In the genomic region with DNA sequence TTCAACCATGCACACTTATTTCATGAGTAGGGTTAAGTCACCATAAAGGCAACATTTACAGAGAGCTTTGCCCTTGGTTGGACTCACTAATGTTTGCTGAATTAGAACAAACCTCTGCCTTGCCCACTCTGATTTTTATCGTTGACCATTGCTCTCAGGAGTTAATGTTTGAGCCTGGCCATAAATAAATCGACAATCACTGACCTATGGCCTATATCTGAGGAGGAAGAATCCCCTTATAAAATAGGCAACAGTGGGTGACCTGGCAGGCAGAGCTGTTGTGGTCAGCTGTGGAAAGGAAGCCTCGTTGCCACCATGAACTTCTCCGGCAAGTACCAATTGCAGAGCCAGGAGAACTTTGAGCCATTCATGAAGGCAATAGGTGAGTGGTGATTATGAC, we compare ENCODE assay signal across 20 mouse cellular contexts. TPM values are rescaled to one million over a fixed set of nuclear protein-coding genes. Genes with fewer than 3 reads are reported as not detected.
DNase-seq lines count a peak whose midpoint lies in the region; ATAC-seq and TF ChIP-seq lines count a peak whose summit lies in the region.
"Had no signal": no experiment of that assay in that cellular context is flagged by ENCODE, and none has a peak within 500 bp of the region (broad histone marks: within the 10 kb centered on the region; RNA-seq: fewer than 3 reads in every experiment).

A gene (plus strand): TSS at position 216 of the 400 bp plus-strand sequence.

- no peak for TF ChIP-seq POLR2A in lung, adult 2 months (IDR thresholded peaks at IDR 0.05; ENCODE audit: borderline replicate concordance, extremely low read depth, low read depth, low read length)
- peak; percentile 80; the same call in 1 of the 2 replicates for TF ChIP-seq POLR2A in small intestine, adult 2 months (IDR thresholded peaks at IDR 0.05; ENCODE audit: low read depth, low read length)

- H3K4me1 ChIP-seq in lung, adult 2 months (ENCODE audit: control insufficient read depth, insufficient read depth, low read length) = no peaks in the 10 kb centered on the region
- no peaks in the 10 kb centered on the region for H3K4me1 ChIP-seq in liver, embryonic 11.5 days (replicated peaks; ENCODE audit: control insufficient read depth, insufficient read depth, low read length)
- peaks cover 5% of the 10 kb centered on the region; the same call in 1 of the 2 replicates for H3K4me1 ChIP-seq in small intestine, adult 2 months (ENCODE audit: control insufficient read depth, insufficient read depth, insufficient read length, low read length)
- H3K4me1 ChIP-seq in hindbrain, embryonic 12.5 days = no peaks in the 10 kb centered on the region
- H3K4me1 ChIP-seq: neural tube, embryonic 15.5 days had no signal

- no peak for TF ChIP-seq CTCF in lung, adult 2 months (IDR thresholded peaks at IDR 0.05; ENCODE audit: insufficient read depth, low read length)
- no peak for TF ChIP-seq CTCF in small intestine, adult 2 months (IDR thresholded peaks at IDR 0.05; ENCODE audit: extremely low read depth, insufficient read length, insufficient replicate concordance, low read depth, low read length)

- 0 out of 2 replicates have a peak within 1 kb of the TSS, but pooled peaks have one; percentile 8 for H3K4me2 ChIP-seq in liver, embryonic 11.5 days
- H3K4me2 ChIP-seq in hindbrain, embryonic 12.5 days (replicated peaks) = no peak within 1 kb of the TSS
- H3K4me2 ChIP-seq: neural tube, embryonic 15.5 days had no signal

- H3K4me3 ChIP-seq in lung, adult 2 months (replicated peaks; ENCODE audit: extremely low read depth, low read depth, low read length) = no peak within 1 kb of the TSS
- no peak within 1 kb of the TSS for H3K4me3 ChIP-seq in liver, embryonic 11.5 days (ENCODE audit: low read depth, low read length)
- peak within 1 kb of the TSS; percentile 58 for H3K4me3 ChIP-seq in small intestine, adult 2 months (ENCODE audit: low read depth, low read length)
- no peak within 1 kb of the TSS for H3K4me3 ChIP-seq in hindbrain, embryonic 12.5 days
- H3K4me3 ChIP-seq: embryonic facial prominence, embryonic 10.5 days; heart, embryonic 15.5 days; neural tube, embryonic 15.5 days had no signal

- WGBS in lung, adult 2 months = 72% methylated on average over 4 of the region's 4 CpGs
- 76% methylated on average over 4 of the region's 4 CpGs for WGBS in liver, embryonic 11.5 days
- WGBS in small intestine, adult 2 months = 23% methylated on average over 4 of the region's 4 CpGs
- WGBS in hindbrain, embryonic 12.5 days = 87% methylated on average over 4 of the region's 4 CpGs

- H3K9ac ChIP-seq in liver, embryonic 11.5 days (ENCODE audit: low read depth, low read length) = no peak within 1 kb of the TSS
- H3K9ac ChIP-seq in hindbrain, embryonic 12.5 days = no peak within 1 kb of the TSS
- H3K9ac ChIP-seq: heart, embryonic 15.5 days; neural tube, embryonic 15.5 days had no signal

- no peaks in the 10 kb centered on the region for H3K27me3 ChIP-seq in liver, embryonic 11.5 days (replicated peaks; ENCODE audit: control insufficient read depth, insufficient read depth, low read length)
- no peaks in the 10 kb centered on the region for H3K27me3 ChIP-seq in small intestine, adult 2 months (ENCODE audit: control insufficient read depth, insufficient read depth, low read length)
- no peaks in the 10 kb centered on the region for H3K27me3 ChIP-seq in hindbrain, embryonic 12.5 days
- H3K27me3 ChIP-seq: heart, embryonic 15.5 days; neural tube, embryonic 15.5 days had no signal

- H3K9me3 ChIP-seq in liver, embryonic 11.5 days (ENCODE audit: control insufficient read depth, low read length) = no peaks in the 10 kb centered on the region
- H3K9me3 ChIP-seq in hindbrain, embryonic 12.5 days (replicated peaks) = no peaks in the 10 kb centered on the region
- H3K9me3 ChIP-seq: embryonic facial prominence, embryonic 10.5 days; heart, embryonic 15.5 days; neural tube, embryonic 15.5 days had no signal

- ATAC-seq in liver, embryonic 11.5 days (replicated peaks; ENCODE audit: low FRiP score) = no peak
- no peak for ATAC-seq in hindbrain, embryonic 12.5 days (ENCODE audit: low FRiP score)
- ATAC-seq: forebrain, embryonic 14.5 days; midbrain, embryonic 16.5 days had no signal

- no peak for DNase-seq in lung, adult 2 months
- no peak for DNase-seq in lung, postnatal 14 days
- no peak for DNase-seq in liver, embryonic 11.5 days (ENCODE audit: low spot score)
- DNase-seq in thymus, postnatal 25 days = no peak
- DNase-seq in cerebellum, postnatal 10 days = no peak
- DNase-seq: adrenal gland, adult 8-10 months; cerebellum, adult 18-20 months; gastrocnemius, postnatal 14 days; lung, adult 18-20 months; lung, postnatal 36 days; right cerebral cortex, postnatal 14 days; thymus, postnatal 14 days had no signal

- no peak within 1 kb of the TSS for H3K27ac ChIP-seq in liver, embryonic 11.5 days (ENCODE audit: low read depth, low read length)
- H3K27ac ChIP-seq in small intestine, adult 2 months (ENCODE audit: insufficient read depth, low read depth, low read length) = peak within 1 kb of the TSS; percentile 98
- H3K27ac ChIP-seq in hindbrain, embryonic 12.5 days = no peak within 1 kb of the TSS
- H3K27ac ChIP-seq: embryonic facial prominence, embryonic 10.5 days; heart, embryonic 15.5 days; neural tube, embryonic 15.5 days had no signal

- no peaks in the 10 kb centered on the region for H3K36me3 ChIP-seq in liver, embryonic 11.5 days (ENCODE audit: control insufficient read depth, insufficient read depth, low read length)
- peaks cover 19% of the 10 kb centered on the region for H3K36me3 ChIP-seq in small intestine, adult 2 months (ENCODE audit: control insufficient read depth, insufficient read depth, low read length)
- no peaks in the 10 kb centered on the region for H3K36me3 ChIP-seq in hindbrain, embryonic 12.5 days
- H3K36me3 ChIP-seq: embryonic facial prominence, embryonic 10.5 days; heart, embryonic 15.5 days; neural tube, embryonic 15.5 days had no signal

RNA-seq across cellular contexts. Expression of the gene that starts here (rescaled TPM):
- 4.7 and 12.7 TPM in 2 replicates for polyA plus RNA-seq in lung, adult 2 months (2012; rRNA removed)
- 59.9 and 63.9 TPM in 2 replicates for polyA plus RNA-seq in liver, embryonic 11.5 days (2014; fragmentation: Nextera tagmentation; extraction: Ambion mirVana)
- polyA plus RNA-seq in small intestine, adult 2 months (2012; rRNA removed) = 100 and 118 TPM in 2 replicates
- not detected in 2 replicates for polyA plus RNA-seq in hindbrain, embryonic 12.5 days (2016; fragmentation: Nextera tagmentation; extraction: Ambion mirVana)
- polyA plus RNA-seq: C2C12; embryonic facial prominence, embryonic 10.5 days; forebrain, embryonic 14.5 days; midbrain, embryonic 16.5 days; neural tube, embryonic 15.5 days had no signal
